Mouse (Mus musculus) heart, postnatal 0 days (tissue): ENCODE measurements around the gene Aprt.

Experiments used
- CTCF ChIP-seq: IDR thresholded peaks from 2 replicates; pipeline ENCODE4 v1.5.1; 2016; ENCODE audit warnings: antibody characterized with exemption, control low read depth, low read depth
- EP300 ChIP-seq: IDR thresholded peaks from 2 replicates; pipeline ENCODE4 v1.6.1; 2016; ENCODE audit warnings: antibody characterized with exemption, low read depth

DNA sequence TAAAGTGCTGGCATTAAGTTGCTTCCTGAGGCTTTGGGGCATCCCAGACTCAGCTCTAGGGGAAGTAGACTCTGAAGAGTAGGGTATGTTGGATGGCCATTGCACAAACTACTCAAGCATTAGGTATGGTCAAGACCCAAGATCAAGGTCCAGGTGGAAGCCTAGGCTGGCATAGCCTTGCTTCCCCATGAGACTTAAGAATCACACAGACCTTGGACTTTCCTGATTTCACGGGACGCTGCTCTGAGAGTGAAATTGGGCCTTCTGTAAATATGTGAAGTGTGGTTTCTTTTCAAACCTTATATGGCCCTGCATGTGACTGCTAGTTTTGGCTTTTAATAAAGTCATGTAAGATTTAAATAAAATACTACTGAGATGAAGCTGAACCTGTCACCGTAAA is 4.0 kb downstream of the Aprt start:
- TF ChIP-seq CTCF (no peak), EP300 (no peak)
